Mouse (Mus musculus) liver, adult 2 months (tissue): Measurements from ENCODE around the gene Atrnl1.

ENCODE experiments used
- CTCF ChIP-seq: fragments of 200-500 bp; IDR thresholded peaks from 2 replicates; pipeline ENCODE4 v1.5.1; 2011; ENCODE audit warnings: low read depth, low read length, control low read depth
- POLR2A ChIP-seq: fragments of 200-500 bp; IDR thresholded peaks from 2 replicates; pipeline ENCODE4 v1.6.1; 2011; ENCODE audit warnings: low read length, control low read depth; ENCODE audit not compliant: insufficient read depth; ENCODE audit errors: extremely low read depth

DNA sequence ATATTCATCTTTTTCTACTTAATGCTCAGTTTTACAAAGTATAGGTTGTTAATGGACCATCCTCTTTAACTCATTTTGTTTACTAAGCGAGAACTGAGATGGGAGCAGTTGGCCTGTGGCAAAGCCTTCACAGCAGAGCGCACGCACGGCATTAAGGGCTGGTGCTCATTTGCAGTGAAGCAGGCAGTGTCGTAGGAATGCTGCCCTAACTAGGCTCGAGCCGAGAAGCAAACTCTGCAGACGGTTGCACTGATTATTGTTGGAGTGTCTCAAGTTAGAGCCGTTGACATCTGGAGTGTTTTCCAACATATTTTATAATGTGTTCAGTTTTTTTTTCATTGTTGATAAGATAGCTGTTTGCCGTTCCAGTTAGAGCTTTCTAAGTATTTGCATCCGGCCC is 206.9 kb downstream of the Atrnl1 start:
- TF ChIP-seq POLR2A: no peak
- no peak for TF ChIP-seq CTCF
